Mouse (Mus musculus): Measurements from ENCODE around the gene Slc1a1.

- TF ChIP-seq CTCF (IDR thresholded peaks at IDR 0.05; ENCODE audit: low read depth) (no peak), EP300 (IDR thresholded peaks at IDR 0.05; ENCODE audit: low read depth) (no peak)
Observed at GRCm38 (mm10) chr19:28947311-28947710, 112.5 kb downstream of the Slc1a1 start.

Measured in heart, postnatal 0 days (tissue).